8 mouse cellular contexts compared by ENCODE assay signal in the genomic region with DNA sequence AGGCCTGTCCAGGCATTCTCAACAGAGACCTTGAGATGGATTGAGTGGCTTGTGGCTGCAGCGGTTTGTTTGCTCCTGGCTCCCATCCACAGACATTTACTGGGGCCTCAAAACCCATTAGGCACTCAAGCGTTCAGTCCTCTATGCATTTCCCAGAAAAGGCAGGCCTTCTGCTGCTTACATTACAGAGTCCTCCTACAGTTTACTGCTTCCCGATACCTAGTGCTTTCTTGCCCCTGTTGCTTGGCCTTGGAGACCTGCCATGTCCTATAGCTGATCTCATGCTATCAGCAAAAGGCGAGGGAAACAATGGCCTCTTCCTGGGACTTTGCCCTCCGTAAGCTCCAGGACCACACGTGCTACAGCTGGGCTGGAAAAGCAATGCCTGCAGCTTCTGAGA.
DNase-seq lines count a peak whose midpoint lies in the region; ATAC-seq lines count a peak whose summit lies in the region.
"Had no signal": no experiment of that assay in that cellular context is flagged by ENCODE, and none has a peak within 500 bp of the region (broad histone marks: within the 10 kb centered on the region; RNA-seq: fewer than 3 reads in every experiment).

No protein-coding gene starts in this region.

- no peak overlapping the region for H3K4me3 ChIP-seq in hindbrain, embryonic 13.5 days
- H3K4me3 ChIP-seq in hindbrain, embryonic 10.5 days = no peak overlapping the region
- no peak overlapping the region for H3K4me3 ChIP-seq in embryonic facial prominence, embryonic 13.5 days
- H3K4me3 ChIP-seq in intestine, embryonic 14.5 days (ENCODE audit: low read depth, low read length) = no peak overlapping the region
- H3K4me3 ChIP-seq: neural tube, embryonic 12.5 days had no signal

- H3K27me3 ChIP-seq in hindbrain, embryonic 13.5 days = no peaks in the 10 kb centered on the region
- H3K27me3 ChIP-seq in hindbrain, embryonic 10.5 days (ENCODE audit: insufficient read depth, poor library complexity, severe bottlenecking) = no peaks in the 10 kb centered on the region
- H3K27me3 ChIP-seq in embryonic facial prominence, embryonic 13.5 days = no peaks in the 10 kb centered on the region
- H3K27me3 ChIP-seq in intestine, embryonic 14.5 days (replicated peaks; ENCODE audit: control insufficient read depth, insufficient read depth, low read length) = no peaks in the 10 kb centered on the region
- H3K27me3 ChIP-seq: neural tube, embryonic 12.5 days had no signal

- 50% methylated on average over 6 of the region's 6 CpGs for WGBS in hindbrain, embryonic 13.5 days
- 76% methylated on average over 6 of the region's 6 CpGs for WGBS in hindbrain, embryonic 10.5 days
- 75% methylated on average over 6 of the region's 6 CpGs for WGBS in embryonic facial prominence, embryonic 13.5 days
- WGBS in intestine, embryonic 14.5 days = 21% methylated on average over 6 of the region's 6 CpGs

- DNase-seq in hindbrain, embryonic 10.5 days (ENCODE audit: low spot score) = no peak
- DNase-seq in intestine, embryonic 14.5 days (ENCODE audit: low spot score) = no peak
- peak; percentile 44 for DNase-seq in lung, postnatal 10 days
- no peak for DNase-seq in cerebellum, adult 11 months
- no peak for DNase-seq in cerebellum, adult 11-12 months

- no peaks in the 10 kb centered on the region for H3K36me3 ChIP-seq in hindbrain, embryonic 13.5 days
- H3K36me3 ChIP-seq in hindbrain, embryonic 10.5 days = no peaks in the 10 kb centered on the region
- H3K36me3 ChIP-seq in embryonic facial prominence, embryonic 13.5 days = no peaks in the 10 kb centered on the region
- H3K36me3 ChIP-seq in intestine, embryonic 14.5 days (ENCODE audit: control insufficient read depth, insufficient read depth, low read length) = no peaks in the 10 kb centered on the region
- H3K36me3 ChIP-seq: neural tube, embryonic 12.5 days had no signal

- H3K4me2 ChIP-seq in hindbrain, embryonic 13.5 days = no peak overlapping the region
- H3K4me2 ChIP-seq in embryonic facial prominence, embryonic 13.5 days = no peak overlapping the region
- H3K4me2 ChIP-seq in intestine, embryonic 14.5 days (ENCODE audit: low read length) = no peak overlapping the region
- H3K4me2 ChIP-seq: neural tube, embryonic 12.5 days had no signal

- peaks cover 59% of the 10 kb centered on the region for H3K4me1 ChIP-seq in hindbrain, embryonic 13.5 days (replicated peaks)
- H3K4me1 ChIP-seq in hindbrain, embryonic 10.5 days (replicated peaks) = peaks cover 45% of the 10 kb centered on the region
- H3K4me1 ChIP-seq in embryonic facial prominence, embryonic 13.5 days = peaks cover 49% of the 10 kb centered on the region
- H3K4me1 ChIP-seq in intestine, embryonic 14.5 days (replicated peaks; ENCODE audit: control insufficient read depth, insufficient read depth, low read length) = peaks cover 26% of the 10 kb centered on the region

- H3K27ac ChIP-seq in hindbrain, embryonic 13.5 days = peak overlapping the region; percentile 66
- H3K27ac ChIP-seq in hindbrain, embryonic 10.5 days = no peak overlapping the region
- H3K27ac ChIP-seq in embryonic facial prominence, embryonic 13.5 days = peak overlapping the region; percentile 75
- H3K27ac ChIP-seq in intestine, embryonic 14.5 days (ENCODE audit: low read depth) = peak overlapping the region; percentile 69
- H3K27ac ChIP-seq: neural tube, embryonic 12.5 days had no signal

- ATAC-seq in hindbrain, embryonic 13.5 days (ENCODE audit: low FRiP score) = no peak
- no peak; the same call in 1 of the 2 replicates for ATAC-seq in embryonic facial prominence, embryonic 13.5 days (ENCODE audit: insufficient number of reproducible peaks, insufficient read depth, low FRiP score, low TSS enrichment, low read depth)
- ATAC-seq in intestine, embryonic 14.5 days (replicated peaks; ENCODE audit: low FRiP score, low TSS enrichment, low read depth) = peak; percentile 28; the same call in 1 of the 2 replicates

- H3K9ac ChIP-seq in hindbrain, embryonic 13.5 days = no peak overlapping the region
- H3K9ac ChIP-seq in embryonic facial prominence, embryonic 13.5 days = no peak overlapping the region
- no peak overlapping the region for H3K9ac ChIP-seq in intestine, embryonic 14.5 days (ENCODE audit: low read length)
- H3K9ac ChIP-seq: neural tube, embryonic 12.5 days had no signal

- H3K9me3 ChIP-seq in hindbrain, embryonic 13.5 days = no peaks in the 10 kb centered on the region
- H3K9me3 ChIP-seq in hindbrain, embryonic 10.5 days = no peaks in the 10 kb centered on the region
- H3K9me3 ChIP-seq in embryonic facial prominence, embryonic 13.5 days = no peaks in the 10 kb centered on the region; the same call in 1 of the 2 replicates
- 0 out of 2 replicates have a peak, but pooled peaks cover 2% of the 10 kb centered on the region for H3K9me3 ChIP-seq in intestine, embryonic 14.5 days (ENCODE audit: control insufficient read depth, low read length)
- H3K9me3 ChIP-seq: neural tube, embryonic 12.5 days had no signal
